Mouse (Mus musculus) B cell, adult (primary cell): ENCODE measurements around the gene Cfap298. TPM values are rescaled to one million over a fixed set of nuclear protein-coding genes. Genes with fewer than 3 reads are reported as not detected.

Experiments
- total RNA-seq: library from RNA; stranded (reverse); gene quantifications from 4 replicates; pipeline ENCODE4 v1.2.4, GENCODE M21; 2023; ENCODE audit not compliant: inconsistent age

The Cfap298 gene
- 14.0 to 17.1 TPM (median 15.7 TPM) in 4 replicates for total RNA-seq

DNA sequence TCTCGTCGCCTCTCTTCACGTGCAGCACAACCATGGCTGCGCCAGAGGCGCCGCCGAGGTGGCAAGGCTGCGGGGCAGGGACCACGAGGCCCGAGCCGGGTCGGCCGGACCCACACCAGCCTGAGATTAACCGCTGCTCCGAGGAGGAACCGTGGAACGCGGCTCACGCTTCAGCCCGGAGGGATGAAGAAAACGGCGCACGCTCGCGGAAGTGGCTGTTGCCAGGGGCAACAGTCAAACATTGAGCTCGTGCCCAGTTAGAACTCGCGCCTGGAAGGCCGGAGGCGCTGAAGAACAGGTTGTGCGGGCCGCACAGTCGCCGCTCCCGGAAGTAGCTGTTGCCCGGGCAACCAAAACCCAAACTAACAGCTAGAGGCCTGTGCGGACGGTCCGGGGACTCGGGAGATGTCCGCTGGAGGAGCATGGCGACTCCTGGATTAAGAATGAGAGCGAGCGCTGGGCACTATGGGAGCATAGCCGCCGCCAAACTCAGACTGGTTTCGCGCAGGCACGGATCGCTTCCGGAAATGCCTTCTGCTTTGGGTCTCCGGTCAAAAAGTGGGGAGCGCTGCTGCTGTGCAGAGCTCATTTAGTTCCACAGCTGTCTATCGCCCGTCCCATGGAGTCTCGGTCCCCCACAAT lies at the start of gene Cfap298:
Gene Cfap298 (minus strand): TSS at position 428 of the 642 bp plus-strand sequence.

Other genes with a start within 250 kb of the Cfap298 start
- gene Mis18a, start 207.7 kb downstream of the Cfap298 start, total RNA-seq: 15.5 to 23.5 TPM (median 18.9 TPM) in 4 replicates
- gene Mrap, start 196.9 kb downstream of the Cfap298 start, total RNA-seq: not detected in 4 replicates
- 30.0 to 39.4 TPM (median 35.7 TPM) in 4 replicates for gene Urb1, start 124.7 kb downstream of the Cfap298 start, total RNA-seq
- not detected in 4 replicates for gene Eva1c, start 108.4 kb downstream of the Cfap298 start, total RNA-seq
- 43.5 to 59.2 TPM (median 46.2 TPM) in 4 replicates for gene Synj1, start 76.2 kb upstream of the Cfap298 start, total RNA-seq
- 104 to 115 TPM (median 110 TPM) in 4 replicates for gene Paxbp1, start 109.4 kb upstream of the Cfap298 start, total RNA-seq
- 0.21 to 1.0 TPM in 2 of 4 replicates, not detected in the others for gene 4932438H23Rik, start 160.0 kb upstream of the Cfap298 start, total RNA-seq